In genomic region chr11:70018131-70018990, GRCm38 (mm10) we compare ENCODE assay signal across 8 mouse cellular contexts. TPM values are rescaled to one million over a fixed set of nuclear protein-coding genes. Genes with fewer than 3 reads are reported as not detected.
DNase-seq lines count a peak whose midpoint lies in the region; ATAC-seq and TF ChIP-seq lines count a peak whose summit lies in the region.

No protein-coding gene starts in this region.

- TF ChIP-seq CTCF in lung, embryonic 14.5 days (IDR thresholded peaks at IDR 0.05; ENCODE audit: low read depth) = no peak

- ATAC-seq in lung, embryonic 14.5 days (ENCODE audit: insufficient read depth) = no peak

- peak overlapping the region; percentile 93 for H3K4me2 ChIP-seq in lung, embryonic 14.5 days

- H3K27me3 ChIP-seq in lung, embryonic 14.5 days (ENCODE audit: insufficient read depth, low read length) = no peaks in the 10 kb centered on the region

- 1% methylated on average over 24 of the region's 25 CpGs for WGBS in lung, embryonic 14.5 days

- H3K36me3 ChIP-seq in lung, embryonic 14.5 days (ENCODE audit: insufficient read depth) = peaks cover 8% of the 10 kb centered on the region; the same call in 1 of the 2 replicates

- peaks cover 16% of the 10 kb centered on the region for H3K4me1 ChIP-seq in lung, embryonic 14.5 days (ENCODE audit: insufficient read depth)

- DNase-seq in left cerebral cortex, adult 18-20 months (ENCODE audit: low spot score in 2 of 2) = peak; percentile 71 to 73
- DNase-seq in left cerebral cortex, adult 11 months (ENCODE audit: low spot score) = no peak
- DNase-seq in cerebellum, adult 8-10 months = peak; percentile 73
- DNase-seq in gastrocnemius, postnatal 25 days = peak; percentile 40
- peak; percentile 64 for DNase-seq in kidney, postnatal 14 days
- peak; percentile 86 for DNase-seq in lung, embryonic 14.5 days
- peak; percentile 59 for DNase-seq in retina, postnatal 7 days (ENCODE audit: low read depth, low spot score)
- no peak for DNase-seq in spleen, postnatal 14 days (ENCODE audit: low spot score in 2 of 2)

- H3K4me3 ChIP-seq in lung, embryonic 14.5 days (ENCODE audit: low read depth, low read length) = peak overlapping the region; percentile 66

- H3K9ac ChIP-seq in lung, embryonic 14.5 days = peak overlapping the region; percentile 80

- no peaks in the 10 kb centered on the region for H3K9me3 ChIP-seq in lung, embryonic 14.5 days (ENCODE audit: low read depth, low read length)

- H3K27ac ChIP-seq in lung, embryonic 14.5 days (ENCODE audit: low read depth) = peak overlapping the region; percentile 88

RNA-seq across cellular contexts. Expression of gene Dlg4, which starts 1.6 kb away (rescaled TPM):
- total RNA-seq in left cerebral cortex, adult 18-20 months (2021) = 100 to 1,000 TPM; 718 to 731 TPM
- 1 to 10 TPM; 5.6 to 6.9 TPM for total RNA-seq in gastrocnemius, postnatal 25 days (2021)
- polyA plus RNA-seq in lung, embryonic 14.5 days (2014; fragmentation: Nextera tagmentation; extraction: Ambion mirVana) = 5.9 and 7.4 TPM in 2 replicates

RNA-seq across cellular contexts. Expression of gene Acadvl, which starts 3.1 kb away (rescaled TPM):
- 10 to 100 TPM; 55.6 to 57.9 TPM for total RNA-seq in left cerebral cortex, adult 18-20 months (2021)
- 100 to 1,000 TPM; 342 to 380 TPM for total RNA-seq in gastrocnemius, postnatal 25 days (2021)
- polyA plus RNA-seq in lung, embryonic 14.5 days (2014; fragmentation: Nextera tagmentation; extraction: Ambion mirVana) = 57.6 and 58.9 TPM in 2 replicates

RNA-seq across cellular contexts. Expression of gene Dvl2, which starts 18.0 kb away (rescaled TPM):
- 10 to 100 TPM; 28.6 to 32.9 TPM for total RNA-seq in left cerebral cortex, adult 18-20 months (2021)
- total RNA-seq in gastrocnemius, postnatal 25 days (2021) = 1 to 10 TPM; 3.7 to 4.1 TPM
- 36.2 and 40.8 TPM in 2 replicates for polyA plus RNA-seq in lung, embryonic 14.5 days (2014; fragmentation: Nextera tagmentation; extraction: Ambion mirVana)

RNA-seq across cellular contexts. Expression of gene Phf23, which starts 22.8 kb away (rescaled TPM):
- total RNA-seq in left cerebral cortex, adult 18-20 months (2021) = 10 to 100 TPM; 52.6 to 53.8 TPM
- 10 to 100 TPM; 15.0 to 16.1 TPM for total RNA-seq in gastrocnemius, postnatal 25 days (2021)
- 41.1 and 42.8 TPM in 2 replicates for polyA plus RNA-seq in lung, embryonic 14.5 days (2014; fragmentation: Nextera tagmentation; extraction: Ambion mirVana)

RNA-seq across cellular contexts. Expression of gene Gabarap, which starts 27.4 kb away (rescaled TPM):
- total RNA-seq in left cerebral cortex, adult 18-20 months (2021) = 100 to 1,000 TPM; 231 to 236 TPM
- total RNA-seq in gastrocnemius, postnatal 25 days (2021) = 100 to 1,000 TPM; 148 to 170 TPM
- 444 and 455 TPM in 2 replicates for polyA plus RNA-seq in lung, embryonic 14.5 days (2014; fragmentation: Nextera tagmentation; extraction: Ambion mirVana)

Comparison
In these comparisons a context has a peak if more than half of its experiments do, and no peak if none do; other contexts are left out.
1. DNase-seq: peak in left cerebral cortex, adult 18-20 months (2 of 2), cerebellum, adult 8-10 months (single experiment), gastrocnemius, postnatal 25 days (single experiment), kidney, postnatal 14 days (single experiment), lung, embryonic 14.5 days (single experiment) and retina, postnatal 7 days (single experiment); none in left cerebral cortex, adult 11 months (single experiment) and spleen, postnatal 14 days (0 of 2).
2. RNA of gene Dlg4, which starts 1.6 kb away (total RNA-seq): 718 to 731 TPM in left cerebral cortex, adult 18-20 months; 5.6 to 6.9 TPM in gastrocnemius, postnatal 25 days; every median in the first group is over 10 times any median in the second.
3. RNA of gene Acadvl, which starts 3.1 kb away (total RNA-seq): 342 to 380 TPM in gastrocnemius, postnatal 25 days; 55.6 to 57.9 TPM in left cerebral cortex, adult 18-20 months; every median in the first group is over 4 times any median in the second.
4. RNA of gene Dvl2, which starts 18.0 kb away (total RNA-seq): 28.6 to 32.9 TPM in left cerebral cortex, adult 18-20 months; 3.7 to 4.1 TPM in gastrocnemius, postnatal 25 days; every median in the first group is over 4 times any median in the second.